Mouse (Mus musculus): Measurements from ENCODE around the gene Moxd1. TPM values are rescaled to one million over a fixed set of nuclear protein-coding genes. Genes with fewer than 3 reads are reported as not detected.

Moxd1 gene
- polyA plus RNA-seq (2012), result not detected in 2 replicates

GRCm38 (mm10) chr10:24223449-24224143, at the start of gene Moxd1:
Gene Moxd1 (plus strand): TSS chr10:24223517.

Other genes with a start within 250 kb of the Moxd1 start
- gene Taar6, start 237.9 kb upstream of the Moxd1 start, polyA plus RNA-seq (2012), result not detected in 2 replicates
- not detected in 2 replicates for gene Taar7a, start 230.0 kb upstream of the Moxd1 start, polyA plus RNA-seq (2012)
- gene Taar7b, start 223.6 kb upstream of the Moxd1 start, polyA plus RNA-seq (2012), result not detected in 2 replicates
- gene Taar7d, start 196.3 kb upstream of the Moxd1 start, polyA plus RNA-seq (2012), result not detected in 2 replicates
- gene Taar7e, start 185.9 kb upstream of the Moxd1 start, polyA plus RNA-seq (2012), result not detected in 2 replicates
- not detected in 2 replicates for gene Taar7f, start 174.0 kb upstream of the Moxd1 start, polyA plus RNA-seq (2012)
- not detected in 2 replicates for gene Taar8a, start 147.0 kb upstream of the Moxd1 start, polyA plus RNA-seq (2012)
- not detected in 2 replicates for gene Taar8b, start 131.2 kb upstream of the Moxd1 start, polyA plus RNA-seq (2012)
- not detected in 2 replicates for gene Taar8c, start 121.6 kb upstream of the Moxd1 start, polyA plus RNA-seq (2012)
- gene Taar9, start 114.0 kb upstream of the Moxd1 start, polyA plus RNA-seq (2012), result not detected in 2 replicates
- 126 and 152 TPM in 2 replicates for gene Stx7, start 74.2 kb upstream of the Moxd1 start, polyA plus RNA-seq (2012)